Mouse (Mus musculus) kidney, adult 2 months (tissue): ENCODE measurements around the gene Zfp704.

Source experiments
- CTCF ChIP-seq: fragments of 200-500 bp; conservative IDR thresholded peaks from 2 replicates; pipeline ENCODE4 v1.5.1; 2011; ENCODE audit warnings: low read depth, mild to moderate bottlenecking, control low read depth, low read length, moderate library complexity, mixed read lengths; ENCODE audit not compliant: insufficient read depth, insufficient read length
- POLR2A ChIP-seq: fragments of 200-500 bp; IDR thresholded peaks from one replicate; pipeline ENCODE4 v1.6.1; 2011; ENCODE audit warnings: low read depth, low read length, control low read depth

- no peak for TF ChIP-seq POLR2A
- TF ChIP-seq CTCF = peak; percentile 50
Measured at GRCm38 (mm10) chr3:9466287-9466686, 143.6 kb downstream of the Zfp704 start.
